Mouse (Mus musculus) myocyte (in vitro differentiated cells): ENCODE measurements around the gene Kiss1. TPM values are rescaled to one million over a fixed set of nuclear protein-coding genes. Genes with fewer than 3 reads are reported as not detected.
"Not testable (repeated sequence)": the region's sequence is repeated elsewhere in the genome, so short reads cannot be mapped to it uniquely, and the experiment has no call there.

Experiments
- H3K27me3 ChIP-seq: one replicate; pipeline ENCODE4 v1.6.1; 2011; ENCODE audit not compliant: control insufficient read depth, insufficient read depth, insufficient read length
- H3K36me3 ChIP-seq: one replicate; pipeline ENCODE4 v1.6.1; 2011; ENCODE audit not compliant: control insufficient read depth, insufficient read depth
- H3K4me2 ChIP-seq: one replicate; pipeline ENCODE4 v1.6.1; 2011; ENCODE audit warnings: low read depth, control low read depth
- H3K4me3 ChIP-seq: one replicate; pipeline ENCODE4 v1.5.1; 2011; ENCODE audit warnings: mild to moderate bottlenecking, control low read depth, moderate library complexity
- H3K79me2 ChIP-seq: one replicate; pipeline ENCODE4 v1.6.1; 2011; ENCODE audit not compliant: control insufficient read depth, insufficient read depth
- H3ac ChIP-seq: one replicate; pipeline ENCODE4 v1.6.1; 2011; ENCODE audit not compliant: control insufficient read depth, insufficient read length
- CEBPB ChIP-seq: IDR thresholded peaks from 2 replicates; pipeline ENCODE4 v1.6.1; 2011; ENCODE audit warnings: mild to moderate bottlenecking, moderate library complexity; ENCODE audit not compliant: poor library complexity, insufficient read depth, severe bottlenecking
- E2F4 ChIP-seq: IDR thresholded peaks from one replicate; pipeline ENCODE4 v1.6.1; 2011; ENCODE audit warnings: mild to moderate bottlenecking, control low read depth, moderate library complexity; ENCODE audit not compliant: insufficient read depth
- MAX ChIP-seq: IDR thresholded peaks from one replicate; pipeline ENCODE4 v1.6.1; 2011; ENCODE audit warnings: low read depth, mild to moderate bottlenecking, control low read depth
- MYOD1 ChIP-seq, 3 experiments: IDR thresholded peaks; one replicate each; pipeline ENCODE4 v1.6.1; 2011; ENCODE audit warnings: control low read depth in 2 of 3, low read depth in 2 of 3, mild to moderate bottlenecking in 2 of 3, moderate library complexity in 1 of 3; ENCODE audit not compliant: insufficient read length in 2 of 3, control insufficient read depth in 1 of 3
- MYOG ChIP-seq, 3 experiments: IDR thresholded peaks; one replicate each; pipeline ENCODE4 v1.6.1; 2011; ENCODE audit warnings: control low read depth in 2 of 3, low read depth in 2 of 3, mild to moderate bottlenecking in 2 of 3; ENCODE audit not compliant: insufficient read length in 2 of 3, control insufficient read depth in 1 of 3, insufficient read depth in 1 of 3
- POLR2A ChIP-seq: IDR thresholded peaks from one replicate; pipeline ENCODE4 v1.6.1; 2011; ENCODE audit warnings: low read depth, mild to moderate bottlenecking, control low read depth, moderate library complexity; ENCODE audit not compliant: insufficient read length
- POLR2AphosphoS2 ChIP-seq: IDR thresholded peaks from one replicate; pipeline ENCODE4 v1.6.1; 2011; ENCODE audit warnings: low read depth, control low read depth; ENCODE audit not compliant: insufficient read length
- REST ChIP-seq: IDR thresholded peaks from one replicate; pipeline ENCODE4 v1.6.1; 2011; ENCODE audit warnings: mild to moderate bottlenecking, control low read depth, moderate library complexity; ENCODE audit not compliant: insufficient read depth, insufficient read length
- SRF ChIP-seq: IDR thresholded peaks from one replicate; pipeline ENCODE4 v1.6.1; 2011; ENCODE audit warnings: low read depth; ENCODE audit not compliant: control insufficient read depth, insufficient read length
- TCF12 ChIP-seq: IDR thresholded peaks from one replicate; pipeline ENCODE4 v1.6.1; 2011; ENCODE audit warnings: mild to moderate bottlenecking, control low read depth; ENCODE audit not compliant: poor library complexity, insufficient read depth, severe bottlenecking
- TCF3 ChIP-seq: IDR thresholded peaks from one replicate; pipeline ENCODE4 v1.6.1; 2011; ENCODE audit warnings: low read depth, control low read depth; ENCODE audit not compliant: insufficient read length
- USF1 ChIP-seq: IDR thresholded peaks from one replicate; pipeline ENCODE4 v1.6.1; 2011; ENCODE audit warnings: low read depth, mild to moderate bottlenecking, control low read depth, moderate library complexity
- polyA plus RNA-seq: library from polyadenylated mRNA; unstranded; fragments of >200 nt; fragmentation: generic; extraction: Trizol; gene quantifications from one replicate; pipeline ENCODE4 v1.2.1, GENCODE M21; 2012; ENCODE audit warnings: missing spikeins

Gene Kiss1
- polyA plus RNA-seq, 1 experiment: not detected

DNA sequence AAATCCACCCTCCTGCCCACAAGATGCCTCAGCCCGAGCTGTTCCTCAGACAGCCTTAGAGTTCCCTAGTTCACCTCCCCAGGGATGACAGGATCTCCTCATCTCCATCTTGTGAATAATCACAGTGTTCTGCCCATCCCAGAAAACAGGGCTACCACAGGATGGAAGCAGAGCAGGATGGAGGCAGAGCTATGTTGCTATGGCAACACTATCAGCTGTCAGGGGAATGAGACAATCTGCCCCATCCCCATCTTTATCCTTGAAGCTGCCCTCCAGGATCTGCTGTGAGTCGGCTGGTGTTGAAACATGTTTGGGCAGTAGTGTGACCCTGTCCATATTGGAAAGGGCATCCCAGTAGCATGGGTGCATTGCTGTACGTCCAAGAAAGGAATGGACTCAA, 9.5 kb downstream of the Kiss1 start:
- TF ChIP-seq POLR2A (no peak), POLR2AphosphoS2 (no peak), MAX (no peak), TCF12 (no peak), TCF3 (no peak), USF1 (no peak), MYOG (IDR thresholded peaks at IDR 0.05; ENCODE audit: control insufficient read depth in 1 of 3, insufficient read depth in 1 of 3, insufficient read length in 2 of 3, low read depth in 2 of 3) (no peak), SRF (no peak), MYOD1 (IDR thresholded peaks at IDR 0.05; ENCODE audit: control insufficient read depth in 1 of 3, insufficient read length in 2 of 3, low read depth in 2 of 3) (no peak), CEBPB (no peak), REST (no peak), E2F4 (no peak)
- no peak overlapping the region for H3K4me2 ChIP-seq
- H3K79me2 ChIP-seq: no peaks in the 10 kb centered on the region
- no peaks in the 10 kb centered on the region for H3K36me3 ChIP-seq
- H3K27me3 ChIP-seq: peaks cover 38% of the 10 kb centered on the region
- H3ac ChIP-seq: no peak overlapping the region
- no peak overlapping the region for H3K4me3 ChIP-seq

DNA sequence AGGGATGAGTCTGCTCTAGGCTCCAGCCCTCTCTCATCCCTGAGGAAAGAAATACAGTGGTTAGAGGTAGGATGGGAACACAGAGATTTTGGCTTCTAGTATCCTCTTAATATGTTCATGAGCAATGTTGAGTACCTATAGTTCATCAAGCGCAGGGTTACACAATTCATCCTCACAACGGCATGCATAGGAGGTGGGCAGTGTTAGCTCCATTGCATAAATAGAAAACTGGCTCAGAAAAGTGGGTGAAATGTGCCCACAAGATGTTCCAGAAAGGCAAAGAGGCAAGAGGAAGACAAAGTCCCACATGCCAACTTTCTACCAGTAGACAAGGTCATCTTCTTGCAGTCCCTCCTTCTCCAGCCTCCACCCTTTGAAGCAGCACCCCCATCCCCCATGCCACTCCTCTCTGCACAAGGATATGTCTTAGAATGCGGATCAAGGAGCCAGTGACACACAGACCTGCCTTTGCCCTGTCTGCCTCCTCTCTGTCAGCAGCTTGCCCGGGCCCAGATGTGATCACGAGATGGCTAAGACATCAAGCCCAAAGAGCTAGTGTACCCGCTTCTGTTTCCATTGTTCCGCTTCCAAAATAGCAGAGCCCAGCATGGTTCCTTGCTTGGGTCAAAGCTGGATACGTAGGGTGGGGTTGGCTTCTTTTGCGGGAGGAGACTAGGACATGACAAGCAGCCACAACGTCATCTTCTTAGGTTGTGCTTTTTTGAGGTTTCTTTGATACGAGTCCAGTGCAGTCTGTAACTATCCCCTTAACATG, 11.2 kb downstream of the Kiss1 start:
- Histone ChIP-seq H3K4me3 (no peak overlapping the region), H3K79me2 (no peaks in the 10 kb centered on the region), H3ac (no peak overlapping the region), H3K4me2 (no peak overlapping the region), H3K36me3 (no peaks in the 10 kb centered on the region), H3K27me3 (peaks cover 33% of the 10 kb centered on the region)
- TF ChIP-seq USF1: no peak
- no peak for TF ChIP-seq MAX
- TF ChIP-seq MYOG (IDR thresholded peaks at IDR 0.05; ENCODE audit: control insufficient read depth in 1 of 3, insufficient read depth in 1 of 3, insufficient read length in 2 of 3, low read depth in 2 of 3): no peak
- no peak for TF ChIP-seq E2F4
- no peak for TF ChIP-seq POLR2A
- no peak for TF ChIP-seq TCF3
- no peak for TF ChIP-seq CEBPB
- TF ChIP-seq MYOD1 (IDR thresholded peaks at IDR 0.05; ENCODE audit: control insufficient read depth in 1 of 3, insufficient read length in 2 of 3, low read depth in 2 of 3): no peak
- TF ChIP-seq TCF12: no peak
- TF ChIP-seq REST: no peak
- no peak for TF ChIP-seq POLR2AphosphoS2

DNA sequence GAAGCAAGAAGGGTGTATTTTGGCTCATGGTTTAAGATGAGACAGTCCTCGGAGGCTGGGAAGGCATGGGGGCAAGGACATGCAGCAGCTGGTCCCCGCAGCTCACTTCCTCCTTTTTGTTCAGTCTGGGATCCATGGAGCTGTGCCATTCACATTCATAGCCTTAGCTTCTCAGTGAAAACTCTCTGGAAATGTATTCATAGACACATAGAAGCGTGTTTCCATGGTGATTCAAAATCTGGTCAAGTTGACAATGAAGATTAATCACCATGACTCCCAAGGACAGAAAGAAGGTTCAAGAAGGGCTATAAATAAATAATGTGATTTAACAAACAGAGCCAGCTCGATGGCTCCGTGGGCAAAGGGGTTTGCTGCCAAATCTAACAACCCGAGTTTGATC, 12.3 kb downstream of the Kiss1 start:
- Histone ChIP-seq H3K36me3 (no peaks in the 10 kb centered on the region), H3K4me2 (no peak overlapping the region), H3K79me2 (no peaks in the 10 kb centered on the region), H3K4me3 (no peak overlapping the region), H3ac (no peak overlapping the region), H3K27me3 (peaks cover 27% of the 10 kb centered on the region)
- TF ChIP-seq REST (no peak), TCF12 (no peak), SRF (no peak), MYOG (IDR thresholded peaks at IDR 0.05; ENCODE audit: control insufficient read depth in 1 of 3, insufficient read depth in 1 of 3, insufficient read length in 2 of 3, low read depth in 2 of 3) (no peak), POLR2AphosphoS2 (no peak), USF1 (no peak), CEBPB (no peak), POLR2A (no peak), TCF3 (no peak), MAX (no peak), MYOD1 (IDR thresholded peaks at IDR 0.05; ENCODE audit: control insufficient read depth in 1 of 3, insufficient read length in 2 of 3, low read depth in 2 of 3) (no peak), E2F4 (no peak)

DNA sequence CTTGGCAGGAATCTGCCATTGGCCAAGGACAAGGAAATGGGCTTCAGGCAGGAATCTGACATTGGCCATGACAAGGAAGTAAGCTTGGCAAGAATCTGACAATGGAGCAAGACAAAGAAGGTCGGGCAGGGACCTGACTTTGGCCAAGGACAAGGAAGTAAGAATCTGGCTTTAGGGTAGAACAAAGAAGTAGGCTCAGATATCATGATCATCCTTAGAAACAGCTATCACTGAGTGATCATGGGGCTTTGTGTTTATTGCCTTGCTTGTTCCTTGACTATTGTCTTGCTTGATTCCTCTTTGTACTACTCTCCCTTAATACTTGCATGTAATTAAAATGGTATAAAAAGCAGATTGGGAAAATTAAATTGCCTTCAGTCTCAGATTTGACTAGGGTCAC, 18.7 kb downstream of the Kiss1 start:
- not testable (repeated sequence) for H3K4me3 ChIP-seq, H3K36me3 ChIP-seq, H3K4me2 ChIP-seq, H3K27me3 ChIP-seq, H3ac ChIP-seq, H3K79me2 ChIP-seq

DNA sequence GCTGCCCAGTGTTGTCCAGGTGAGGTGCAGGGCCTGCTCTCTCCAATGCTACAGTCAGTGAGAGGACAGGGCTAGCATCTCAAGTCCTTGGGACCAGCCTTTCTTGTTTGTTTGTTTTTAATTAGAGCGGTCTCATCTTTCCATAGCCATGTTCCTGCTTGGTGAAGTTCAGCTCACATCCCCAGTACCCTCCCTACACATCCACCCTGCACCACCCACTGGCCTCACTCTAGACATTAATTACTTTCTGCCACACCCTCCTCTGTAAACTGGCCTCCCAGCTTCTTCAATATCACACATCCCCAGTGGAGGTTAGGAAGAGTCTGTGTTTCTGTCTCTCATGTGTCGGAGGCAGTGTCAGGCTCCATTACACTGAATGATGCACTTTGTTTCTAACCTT, 22.7 kb downstream of the Kiss1 start:
- peaks cover 13% of the 10 kb centered on the region for H3K27me3 ChIP-seq
- TF ChIP-seq POLR2A (no peak), MYOG (IDR thresholded peaks at IDR 0.05; ENCODE audit: control insufficient read depth in 1 of 3, insufficient read depth in 1 of 3, insufficient read length in 2 of 3, low read depth in 2 of 3) (no peak), SRF (no peak)

More for the DNA sequence above, 22.7 kb downstream of the Kiss1 start:
- Histone ChIP-seq H3K4me2 (no peak overlapping the region), H3K36me3 (no peaks in the 10 kb centered on the region), H3K4me3 (no peak overlapping the region), H3K79me2 (no peaks in the 10 kb centered on the region), H3ac (no peak overlapping the region)
